Mouse (Mus musculus): Measurements from ENCODE around the gene Slc12a7.
A peak's percentile ranks its signal among the peaks of the same experiment; 100 is the strongest.
"Not testable (repeated sequence)": the region's sequence is repeated elsewhere in the genome, so short reads cannot be mapped to it uniquely, and the experiment has no call there.

The Slc12a7 gene

GRCm38 (mm10) chr13:73720241-73720640, 12.7 kb upstream of the Slc12a7 start:
- no peak for DNase-seq

DNA sequence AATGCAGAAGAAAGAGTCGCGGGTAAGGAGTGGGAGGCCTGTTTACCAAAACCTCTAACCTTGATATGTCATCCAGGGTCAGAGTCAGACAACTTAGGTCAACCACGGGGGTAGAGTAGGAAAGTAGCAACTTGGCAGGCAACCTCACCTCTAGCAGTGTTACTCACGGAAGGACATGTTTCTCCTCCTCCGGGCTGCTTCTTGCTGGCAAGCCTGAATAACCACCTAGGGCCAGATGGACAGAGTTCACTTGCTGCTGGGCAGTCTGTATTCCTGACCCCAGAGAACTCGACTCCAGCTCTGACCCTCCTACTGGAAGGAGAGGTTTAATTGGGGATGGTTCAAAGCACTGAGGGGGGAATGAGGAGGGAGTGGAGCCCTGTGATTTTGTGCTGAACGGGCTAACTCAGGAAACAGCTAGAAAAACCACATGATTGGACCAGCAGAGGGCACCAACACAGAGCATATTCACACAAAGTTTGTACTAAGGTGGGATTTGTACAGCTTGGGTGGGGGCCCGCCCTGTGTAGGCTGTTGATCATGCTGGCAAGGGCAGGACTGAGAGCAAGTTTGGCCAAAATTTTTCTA, 9.7 kb upstream of the Slc12a7 start:
- peak; percentile 19 to 37 for DNase-seq

- no peak for DNase-seq
Observed at GRCm38 (mm10) chr13:73725315-73725714, 7.6 kb upstream of the Slc12a7 start.

DNA sequence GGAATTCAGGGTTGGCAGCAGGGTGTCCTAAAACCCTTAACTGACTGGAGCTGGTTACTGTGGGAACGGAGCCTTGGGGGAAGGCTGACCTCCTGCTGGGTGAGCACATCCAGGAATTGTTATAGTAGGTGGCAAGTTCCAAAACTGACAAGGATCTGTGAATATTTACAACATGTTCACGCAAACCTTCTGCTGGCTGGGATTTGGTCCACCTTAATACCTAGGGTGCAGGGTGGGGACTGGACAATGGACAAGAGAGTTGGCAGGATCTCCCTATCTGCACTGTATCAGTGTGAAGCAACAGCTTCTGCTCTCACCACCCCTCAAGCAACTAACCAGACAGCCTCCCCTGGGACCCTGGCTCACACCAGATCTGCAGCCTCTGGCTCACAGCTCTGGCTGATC, 5.3 kb upstream of the Slc12a7 start:
- no peak for DNase-seq

DNA sequence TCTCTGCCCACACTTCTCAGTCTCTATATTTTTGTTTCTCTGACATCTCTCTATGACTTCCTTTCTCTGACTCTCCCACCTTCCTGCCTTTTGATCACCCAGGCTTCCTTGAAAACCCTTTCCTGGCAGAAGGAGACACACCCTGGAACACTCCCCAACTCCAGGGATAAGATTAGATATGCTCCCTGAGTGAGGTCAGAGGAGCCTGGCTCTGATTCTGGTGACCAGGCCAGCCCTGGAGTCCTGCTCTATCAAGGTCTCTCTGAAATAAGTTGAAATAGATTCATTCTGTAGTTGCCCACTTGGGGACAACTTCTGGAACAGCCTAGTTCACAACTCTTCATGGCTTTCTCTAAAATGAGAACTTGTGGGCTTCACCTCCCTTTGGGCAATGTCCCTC, 4.3 kb upstream of the Slc12a7 start:
- DNase-seq: no peak

DNA sequence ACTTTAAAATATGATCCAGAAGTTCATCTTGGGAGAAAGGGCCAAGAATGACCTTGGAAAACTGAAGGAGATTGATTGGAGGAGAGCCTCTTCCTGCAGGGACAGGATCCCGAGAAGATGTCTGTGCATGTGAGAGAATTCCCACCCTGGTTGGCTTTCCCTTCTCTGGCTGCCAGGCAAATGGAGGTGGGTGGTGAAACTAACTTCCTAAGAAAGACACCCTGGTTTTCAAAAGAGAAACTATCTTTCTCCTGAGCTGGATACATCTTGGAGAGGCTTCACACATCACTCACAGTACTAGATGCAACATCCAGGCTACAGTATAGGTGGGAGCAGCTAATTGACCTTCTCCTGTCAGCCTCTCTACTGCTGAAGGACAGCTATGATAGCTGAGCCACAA, 2.0 kb upstream of the Slc12a7 start:
- DNase-seq: no peak

- no peak for DNase-seq
Observed at GRCm38 (mm10) chr13:73732235-73732634, 659 bp upstream of the Slc12a7 start.

GRCm38 (mm10) chr13:73734379-73734778, 1.5 kb downstream of the Slc12a7 start:
- no peak for DNase-seq

DNA sequence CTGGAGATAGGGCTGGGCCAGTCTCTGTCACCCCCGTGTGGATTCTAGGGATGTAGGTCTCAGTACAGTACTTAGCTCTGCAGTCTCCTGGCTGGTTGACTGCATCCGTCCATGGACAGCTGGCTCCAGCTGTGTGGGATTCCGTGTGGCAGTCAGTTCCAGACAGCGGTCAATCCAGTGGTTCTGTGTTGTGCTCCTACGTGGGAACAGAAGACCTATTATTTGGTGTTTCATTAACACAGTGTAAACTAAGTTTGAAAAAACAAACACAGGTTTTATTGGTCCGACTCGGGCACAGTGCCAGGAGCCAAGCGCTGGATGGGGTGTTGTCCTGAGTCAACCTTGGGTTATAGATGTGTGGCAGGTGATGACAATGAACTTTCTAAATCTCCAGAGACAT, 2.4 kb downstream of the Slc12a7 start:
- no peak for DNase-seq

GRCm38 (mm10) chr13:73735928-73736327, 3.0 kb downstream of the Slc12a7 start:
- DNase-seq: no peak

DNA sequence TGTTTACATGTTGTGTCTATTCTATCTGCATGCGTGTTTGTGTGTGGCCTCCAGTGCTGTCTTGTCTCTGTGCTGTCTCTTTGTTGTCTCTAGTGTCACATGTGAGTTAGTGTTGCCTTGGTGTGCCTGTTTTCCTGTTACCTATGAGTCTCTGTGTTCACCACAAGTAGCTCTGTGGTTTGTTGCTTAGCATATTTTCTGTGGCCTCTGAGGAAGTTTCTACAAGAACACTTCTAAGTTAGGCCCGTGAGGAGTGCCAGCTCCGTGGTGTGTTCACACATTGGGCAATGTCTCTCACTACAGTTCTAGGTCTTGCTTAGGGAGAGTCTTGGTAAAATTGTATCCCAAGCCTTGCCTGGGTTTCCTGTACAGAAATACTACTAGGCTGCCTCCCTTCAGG, 4.0 kb downstream of the Slc12a7 start:
- no peak for DNase-seq

- not testable (repeated sequence) for DNase-seq
Observed at GRCm38 (mm10) chr13:73740399-73740944, 7.6 kb downstream of the Slc12a7 start.

- no peak for DNase-seq
Observed at GRCm38 (mm10) chr13:73742944-73743343, 10.1 kb downstream of the Slc12a7 start.

- DNase-seq: no peak
Observed at GRCm38 (mm10) chr13:73743662-73744061, 10.8 kb downstream of the Slc12a7 start.

DNA sequence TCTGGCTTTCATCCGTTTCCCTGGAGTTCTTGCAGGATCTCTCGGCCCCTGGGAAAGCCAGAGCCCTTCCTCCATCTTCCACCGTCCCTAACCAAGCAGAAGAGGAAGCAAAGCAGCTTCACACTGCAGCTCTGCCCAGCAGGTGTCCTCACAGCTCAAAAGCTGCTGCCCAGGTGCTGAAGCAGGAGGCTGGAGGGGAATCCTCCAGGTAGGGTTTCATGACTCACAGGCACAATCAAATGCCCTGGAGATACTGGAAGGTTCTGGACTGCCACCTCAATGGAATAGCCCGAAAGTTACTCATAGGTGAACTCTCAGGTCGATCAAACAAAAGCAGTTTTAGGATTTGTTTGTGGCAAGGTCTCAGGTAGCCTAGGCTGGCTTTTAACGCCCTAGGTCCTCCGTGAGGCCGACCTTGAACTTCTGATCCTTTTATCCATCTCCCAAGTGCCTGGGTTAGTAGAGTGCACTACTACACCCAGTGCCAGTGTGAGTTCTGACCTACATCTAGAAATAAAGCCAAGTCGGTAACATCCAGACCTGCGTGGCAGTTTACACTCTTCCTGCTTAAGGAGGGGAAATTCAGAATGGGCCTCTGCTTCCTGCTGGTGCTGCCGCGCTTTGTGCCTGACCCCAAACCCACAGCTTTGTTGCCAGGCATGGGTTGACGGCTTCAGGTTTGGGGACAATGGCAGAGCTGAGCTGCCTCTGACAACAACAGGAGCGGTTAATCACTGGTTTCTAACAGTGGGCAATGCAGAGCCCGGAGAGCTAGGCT, 16.0 kb downstream of the Slc12a7 start:
- peak; percentile 18 to 39 for DNase-seq

DNA sequence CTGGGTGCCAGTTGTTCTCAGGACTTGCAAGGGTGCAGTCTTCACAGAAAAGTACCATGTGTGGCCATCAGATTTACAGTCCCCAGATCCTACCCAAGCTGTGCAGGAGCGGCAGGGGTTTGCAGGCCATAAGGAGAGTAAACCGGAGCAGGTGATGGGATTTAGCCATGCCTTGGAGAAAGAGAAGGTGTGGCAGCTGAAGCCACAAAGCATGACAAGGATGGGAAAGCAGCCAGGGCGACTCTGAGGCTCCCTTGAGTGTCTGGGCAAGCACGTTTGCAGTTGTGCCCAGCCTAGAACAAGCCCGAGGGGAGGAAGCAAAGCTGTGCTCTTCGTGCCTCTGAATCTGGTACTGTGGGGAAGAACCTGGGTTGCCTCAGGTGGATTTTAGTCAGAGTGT, 17.5 kb downstream of the Slc12a7 start:
- no peak for DNase-seq

- no peak for DNase-seq
Observed at GRCm38 (mm10) chr13:73751284-73751683, 18.4 kb downstream of the Slc12a7 start.

- no peak for DNase-seq
Observed at GRCm38 (mm10) chr13:73755809-73756208, 22.9 kb downstream of the Slc12a7 start.

DNA sequence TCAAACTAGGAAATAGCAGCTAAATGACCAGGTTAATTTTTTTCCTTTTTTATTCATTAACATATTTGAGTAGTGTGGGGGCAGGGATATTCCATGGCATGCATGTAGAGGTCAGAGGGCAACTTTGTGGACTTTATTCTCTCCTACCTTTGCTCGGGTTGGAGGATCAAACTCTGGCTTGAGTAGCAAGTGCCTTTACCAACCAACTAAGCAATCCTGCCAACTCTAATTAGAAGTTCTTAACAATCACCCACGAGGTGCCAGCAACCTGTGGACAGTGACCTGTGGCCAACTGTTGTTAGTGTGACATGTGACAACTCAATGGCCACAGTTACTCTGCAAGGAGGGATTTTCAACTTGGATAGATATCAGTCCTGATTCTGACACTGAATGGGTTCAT, 24.0 kb downstream of the Slc12a7 start:
- DNase-seq: no peak

DNA sequence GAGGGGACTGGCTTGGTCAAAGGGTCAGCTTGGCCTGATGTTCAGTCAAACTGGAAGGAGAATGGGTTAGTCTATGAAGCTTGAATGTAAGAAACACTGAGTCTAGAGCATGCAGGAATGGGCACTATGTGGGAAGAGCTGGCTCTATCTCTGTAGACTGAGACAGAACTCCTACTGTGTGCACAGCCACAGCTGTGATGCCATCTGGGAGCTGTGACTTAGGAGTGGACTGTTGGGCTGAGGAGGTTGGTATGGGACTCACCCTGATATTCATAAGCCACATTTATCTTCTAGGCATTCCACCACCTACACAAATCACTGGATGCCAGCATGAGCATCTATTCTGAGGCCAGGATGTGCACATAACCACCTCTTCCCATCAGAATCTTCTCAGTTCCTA, 24.5 kb downstream of the Slc12a7 start:
- no peak for DNase-seq

DNA sequence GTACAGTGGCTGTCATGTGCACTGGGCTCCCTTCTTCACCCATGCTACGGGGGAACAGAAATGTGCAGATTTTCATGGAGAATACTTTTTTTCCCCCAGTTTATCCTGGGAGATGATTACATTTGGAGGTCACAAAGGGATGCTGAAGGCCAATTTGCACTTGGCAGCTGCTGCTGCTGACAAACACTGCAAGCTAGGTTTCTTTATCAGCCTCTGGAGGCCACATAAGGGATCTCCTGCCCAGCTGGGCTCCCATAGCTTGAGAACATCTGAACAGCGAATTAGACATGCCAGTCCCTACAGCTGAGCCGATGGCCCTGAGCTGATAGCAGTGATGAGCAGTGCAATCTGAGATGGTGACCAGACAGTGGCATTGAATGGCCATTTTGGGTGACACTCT, 26.7 kb downstream of the Slc12a7 start:
- DNase-seq: no peak

GRCm38 (mm10) chr13:73760126-73760525, 27.2 kb downstream of the Slc12a7 start:
- no peak for DNase-seq

DNA sequence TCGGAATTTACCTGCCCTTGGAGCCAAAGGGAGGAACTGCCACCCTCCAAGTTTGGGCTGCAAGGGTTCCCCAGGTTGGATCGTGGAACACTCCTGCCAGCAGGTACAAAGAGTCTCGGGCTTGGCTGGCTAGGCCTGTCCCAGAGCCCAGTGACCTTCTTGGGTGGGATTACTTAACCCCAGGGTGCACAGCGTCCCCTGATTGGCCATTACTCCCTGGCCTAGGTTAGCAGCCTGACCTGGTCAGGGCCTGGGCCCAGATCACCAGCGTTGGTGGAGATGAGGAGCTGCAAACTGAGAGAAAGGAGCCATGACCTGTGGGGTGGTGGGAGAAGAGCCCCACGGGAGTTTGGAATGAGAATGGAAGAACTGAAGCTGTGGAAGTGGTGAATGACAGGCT, 30.0 kb downstream of the Slc12a7 start:
- no peak for DNase-seq

- DNase-seq: peak; percentile 84 to 86
Observed at GRCm38 (mm10) chr13:73763439-73764255, 30.8 kb downstream of the Slc12a7 start.

Measured in B cell, adult 2 months (primary cell).